Mouse (Mus musculus): ENCODE results near the gene Gjd3. TPM values are rescaled to one million over a fixed set of nuclear protein-coding genes. Genes with fewer than 3 reads are reported as not detected.
A peak's percentile ranks its signal among the peaks of the same experiment; 100 is the strongest.
"Not testable (repeated sequence)": the region's sequence is repeated elsewhere in the genome, so short reads cannot be mapped to it uniquely, and the experiment has no call there.

Gene Gjd3
- polyA plus RNA-seq, 1 experiment, result 0.40 TPM

- TF ChIP-seq CTCF (IDR thresholded peaks at IDR 0.05; ENCODE audit: insufficient read depth, low read length) (no peak), POLR2A (IDR thresholded peaks at IDR 0.05; ENCODE audit: borderline replicate concordance, extremely low read depth, low read depth, low read length) (peak; percentile 89; the same call in 1 of the 2 replicates)
- peak; percentile 83 for DNase-seq
- Histone ChIP-seq H3K4me1 (ENCODE audit: control insufficient read depth, insufficient read depth, low read length) (peaks cover 35% of the 10 kb centered on the region), H3K4me3 (replicated peaks; ENCODE audit: extremely low read depth, low read depth, low read length) (peak overlapping the region; percentile 82)
- WGBS, result under 1% methylated on average over 37 of the region's 38 CpGs
These were observed 45.4 kb downstream of the Gjd3 start for GRCm38 (mm10) chr11:98937410-98937913.

- Histone ChIP-seq H3K4me3 (replicated peaks; ENCODE audit: extremely low read depth, low read depth, low read length) (peak overlapping the region; percentile 69), H3K4me1 (ENCODE audit: control insufficient read depth, insufficient read depth, low read length) (peaks cover 34% of the 10 kb centered on the region)
- WGBS, result 2% methylated on average over 22 of the region's 23 CpGs
- no peak for DNase-seq
- TF ChIP-seq CTCF (IDR thresholded peaks at IDR 0.05; ENCODE audit: insufficient read depth, low read length) (no peak), POLR2A (IDR thresholded peaks at IDR 0.05; ENCODE audit: borderline replicate concordance, extremely low read depth, low read depth, low read length) (no peak; the same call in 1 of the 2 replicates)
These were observed 46.0 kb downstream of the Gjd3 start for GRCm38 (mm10) chr11:98936606-98937409.

- Histone ChIP-seq H3K4me1 (ENCODE audit: control insufficient read depth, insufficient read depth, low read length) (peaks cover 37% of the 10 kb centered on the region), H3K4me3 (replicated peaks; ENCODE audit: extremely low read depth, low read depth, low read length) (peak overlapping the region; percentile 69)
- 8% methylated on average over 29 of the region's 29 CpGs for WGBS
- DNase-seq, result peak; percentile 77
- TF ChIP-seq POLR2A (IDR thresholded peaks at IDR 0.05; ENCODE audit: borderline replicate concordance, extremely low read depth, low read depth, low read length) (peak; percentile 97), CTCF (IDR thresholded peaks at IDR 0.05; ENCODE audit: insufficient read depth, low read length) (no peak)
These were observed 46.6 kb downstream of the Gjd3 start for GRCm38 (mm10) chr11:98936170-98936569.

GRCm38 (mm10) chr11:98935123-98935522, 47.7 kb downstream of the Gjd3 start:
- TF ChIP-seq CTCF (IDR thresholded peaks at IDR 0.05; ENCODE audit: insufficient read depth, low read length) (no peak), POLR2A (IDR thresholded peaks at IDR 0.05; ENCODE audit: borderline replicate concordance, extremely low read depth, low read depth, low read length) (no peak)
- H3K4me1 ChIP-seq (ENCODE audit: control insufficient read depth, insufficient read depth, low read length), result peaks cover 38% of the 10 kb centered on the region
- H3K4me3 ChIP-seq (replicated peaks; ENCODE audit: extremely low read depth, low read depth, low read length), result no peak overlapping the region
- DNase-seq, result no peak
- 91% methylated on average over 3 of the region's 3 CpGs for WGBS

- TF ChIP-seq CTCF (IDR thresholded peaks at IDR 0.05; ENCODE audit: insufficient read depth, low read length), result no peak
- TF ChIP-seq POLR2A (IDR thresholded peaks at IDR 0.05; ENCODE audit: borderline replicate concordance, extremely low read depth, low read depth, low read length), result no peak
- no peak for DNase-seq
- Histone ChIP-seq H3K4me1 (ENCODE audit: control insufficient read depth, insufficient read depth, low read length) (peaks cover 38% of the 10 kb centered on the region), H3K4me3 (replicated peaks; ENCODE audit: extremely low read depth, low read depth, low read length) (no peak overlapping the region)
- 86% methylated on average over 3 of the region's 3 CpGs for WGBS
These were observed 48.4 kb downstream of the Gjd3 start for GRCm38 (mm10) chr11:98934367-98934766.

DNA sequence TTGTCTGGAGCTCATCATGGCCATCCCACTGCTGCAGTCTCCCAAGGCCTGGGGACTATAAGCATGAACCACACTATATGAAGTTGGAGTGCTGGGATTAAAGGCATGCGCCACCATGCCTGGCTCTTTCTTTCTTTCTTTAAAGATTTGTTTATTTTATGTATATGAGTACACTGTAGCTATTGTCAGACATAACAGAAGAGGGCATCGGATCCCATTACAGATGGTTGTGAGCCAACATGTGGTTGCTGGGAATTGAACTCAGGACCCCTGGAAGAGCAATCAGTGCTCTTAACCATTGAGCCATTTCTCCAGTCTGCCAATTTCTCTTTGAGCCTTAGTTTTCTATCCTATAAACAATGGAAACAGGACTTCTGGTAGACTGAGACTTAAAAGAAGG, 49.0 kb downstream of the Gjd3 start:
- not testable (repeated sequence) for H3K4me3 ChIP-seq (replicated peaks; ENCODE audit: extremely low read depth, low read depth, low read length); DNase-seq
- WGBS, result 77% methylated on average over 2 of the region's 2 CpGs
- peaks cover 36% of the 10 kb centered on the region for H3K4me1 ChIP-seq (ENCODE audit: control insufficient read depth, insufficient read depth, low read length)

DNA sequence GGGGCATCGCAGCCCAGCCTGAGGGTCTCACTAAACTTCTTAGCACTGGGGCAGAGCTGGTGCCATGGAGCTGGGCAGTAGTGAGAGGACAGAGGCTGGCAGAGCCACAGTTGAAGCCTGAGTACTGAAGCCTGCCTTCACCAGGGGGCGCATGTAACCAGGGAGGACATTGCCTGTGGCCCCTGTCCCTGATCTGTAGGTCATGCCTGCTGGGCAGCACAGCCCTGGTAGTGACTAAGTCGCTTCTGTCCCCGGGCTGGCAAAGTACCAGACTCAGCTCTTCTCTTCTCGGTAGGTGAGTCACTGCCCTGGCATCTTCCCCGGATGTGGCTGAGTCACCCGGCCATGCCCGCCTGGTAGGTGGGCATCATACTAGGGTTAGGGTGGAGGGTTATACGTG, 49.7 kb downstream of the Gjd3 start:
- 9% methylated on average over 9 of the region's 9 CpGs for WGBS
- H3K4me1 ChIP-seq (ENCODE audit: control insufficient read depth, insufficient read depth, low read length), result peaks cover 33% of the 10 kb centered on the region
- TF ChIP-seq CTCF (IDR thresholded peaks at IDR 0.05; ENCODE audit: insufficient read depth, low read length) (peak; percentile 83), POLR2A (IDR thresholded peaks at IDR 0.05; ENCODE audit: borderline replicate concordance, extremely low read depth, low read depth, low read length) (no peak)
- peak; percentile 75 for DNase-seq
- H3K4me3 ChIP-seq (replicated peaks; ENCODE audit: extremely low read depth, low read depth, low read length), result no peak overlapping the region

- no peak for DNase-seq
- TF ChIP-seq CTCF (IDR thresholded peaks at IDR 0.05; ENCODE audit: insufficient read depth, low read length) (no peak), POLR2A (IDR thresholded peaks at IDR 0.05; ENCODE audit: borderline replicate concordance, extremely low read depth, low read depth, low read length) (no peak)
- Histone ChIP-seq H3K4me1 (ENCODE audit: control insufficient read depth, insufficient read depth, low read length) (peaks cover 37% of the 10 kb centered on the region), H3K4me3 (replicated peaks; ENCODE audit: extremely low read depth, low read depth, low read length) (no peak overlapping the region)
- 17% methylated on average over 19 of the region's 19 CpGs for WGBS
These were observed 50.3 kb downstream of the Gjd3 start for GRCm38 (mm10) chr11:98932293-98933091.

Other genes starting within 250 kb of the Gjd3 start
- 142 and 159 TPM in 2 replicates for gene Thra, start 242.4 kb downstream of the Gjd3 start, polyA plus RNA-seq (2012; rRNA removed)
- 213 and 329 TPM in 2 replicates for gene Nr1d1, start 207.7 kb downstream of the Gjd3 start, polyA plus RNA-seq (2012; rRNA removed)
- 39.0 and 54.3 TPM in 2 replicates for gene Msl1, start 187.5 kb downstream of the Gjd3 start, polyA plus RNA-seq (2012; rRNA removed)
- gene Casc3, start 178.1 kb downstream of the Gjd3 start, polyA plus RNA-seq (2012; rRNA removed), result 33.6 and 37.9 TPM in 2 replicates
- gene Rapgefl1, start 146.2 kb downstream of the Gjd3 start, polyA plus RNA-seq (2012; rRNA removed), result 3.4 and 18.4 TPM in 2 replicates
- gene Wipf2, start 119.4 kb downstream of the Gjd3 start, polyA plus RNA-seq (2012; rRNA removed), result 10.1 and 14.0 TPM in 2 replicates
- 0.16 and 0.25 TPM in 2 replicates for gene Cdc6, start 75.2 kb downstream of the Gjd3 start, polyA plus RNA-seq (2012; rRNA removed)
- 59.0 and 62.2 TPM in 2 replicates for gene Rara, start 55.2 kb downstream of the Gjd3 start, polyA plus RNA-seq (2012; rRNA removed)
- 0.58 and 1.4 TPM in 2 replicates for gene Top2a, start 41.2 kb upstream of the Gjd3 start, polyA plus RNA-seq (2012; rRNA removed)
- 459 and 481 TPM in 2 replicates for gene Igfbp4, start 58.2 kb upstream of the Gjd3 start, polyA plus RNA-seq (2012; rRNA removed)
- gene Tns4, start 106.3 kb upstream of the Gjd3 start, polyA plus RNA-seq (2012; rRNA removed), result 2.9 and 4.9 TPM in 2 replicates
- 15.5 and 19.7 TPM in 2 replicates for gene Ccr7, start 172.1 kb upstream of the Gjd3 start, polyA plus RNA-seq (2012; rRNA removed)
- gene Smarce1, start 248.0 kb upstream of the Gjd3 start, polyA plus RNA-seq (2012; rRNA removed), result 19.3 and 20.8 TPM in 2 replicates

All from lung, adult 2 months (tissue).